Mouse (Mus musculus) ES-Bruce4 (cell line): ENCODE measurements around the gene Ier5l. TPM values are rescaled to one million over a fixed set of nuclear protein-coding genes. Genes with fewer than 3 reads are reported as not detected.

Experiments
- H3K27ac ChIP-seq: 2 replicates; pipeline ENCODE4 v1.5.1; 2012; ENCODE audit warnings: low read length, inconsistent platforms; ENCODE audit not compliant: insufficient read depth
- H3K27me3 ChIP-seq: 2 replicates; pipeline ENCODE4 v1.6.1; 2012; ENCODE audit warnings: mild to moderate bottlenecking, low read length, inconsistent platforms; ENCODE audit not compliant: control insufficient read depth, poor library complexity, insufficient read depth, severe bottlenecking
- H3K36me3 ChIP-seq: 2 replicates; pipeline ENCODE4 v1.6.1; 2012; ENCODE audit warnings: inconsistent platforms, mild to moderate bottlenecking, low read length, moderate library complexity; ENCODE audit not compliant: control insufficient read depth, poor library complexity, insufficient read depth, severe bottlenecking
- H3K4me1 ChIP-seq: one replicate; pipeline ENCODE4 v1.8.1; 2011; ENCODE audit warnings: low read length; ENCODE audit not compliant: control insufficient read depth, insufficient read depth
- H3K4me3 ChIP-seq: 2 replicates; pipeline ENCODE4 v1.5.1; 2011; ENCODE audit warnings: low read depth, mild to moderate bottlenecking, low read length
- H3K9ac ChIP-seq: 2 replicates; pipeline ENCODE4 v1.6.1; 2012; ENCODE audit warnings: low read depth, mild to moderate bottlenecking, inconsistent platforms; ENCODE audit not compliant: poor library complexity, severe bottlenecking
- H3K9me3 ChIP-seq: replicated peaks from 2 replicates; pipeline ENCODE4 v1.6.1; 2012; ENCODE audit warnings: mild to moderate bottlenecking, low read length, inconsistent platforms; ENCODE audit not compliant: control insufficient read depth, poor library complexity, insufficient read depth, severe bottlenecking
- CTCF ChIP-seq: IDR thresholded peaks from one replicate; pipeline ENCODE4 v1.8.1; 2011; ENCODE audit warnings: low read depth, low read length
- EP300 ChIP-seq: IDR thresholded peaks from 2 replicates; pipeline ENCODE4 v1.6.1; 2011; ENCODE audit warnings: low read depth, low read length; ENCODE audit not compliant: insufficient read depth
- POLR2A ChIP-seq: IDR thresholded peaks from one replicate; pipeline ENCODE4 v1.8.1; 2011; ENCODE audit warnings: low read length; ENCODE audit not compliant: insufficient read depth
- polyA plus RNA-seq: library from polyadenylated mRNA; stranded (reverse); fragments of >200 nt; gene quantifications from 2 replicates; pipeline ENCODE4 v1.2.4, GENCODE M21; 2011; ENCODE audit warnings: low read depth; ENCODE audit not compliant: missing spikeins, insufficient read depth, insufficient read length

The Ier5l gene
- polyA plus RNA-seq, 1 experiment = 5.3 TPM

GRCm38 (mm10) chr2:30475457-30475856 is 1.4 kb upstream of the Ier5l start:
- Histone ChIP-seq H3K4me1 (peaks cover 9% of the 10 kb centered on the region), H3K9me3 (no peaks in the 10 kb centered on the region), H3K27ac (no peak overlapping the region), H3K9ac (peak overlapping the region; percentile 80), H3K36me3 (no peaks in the 10 kb centered on the region), H3K27me3 (no peaks in the 10 kb centered on the region), H3K4me3 (peak overlapping the region; percentile 6; the same call in 1 of the 2 replicates)
- TF ChIP-seq EP300 = no peak
- TF ChIP-seq POLR2A = no peak
- TF ChIP-seq CTCF = no peak

- H3K9ac ChIP-seq = peak overlapping the region; percentile 80
- no peaks in the 10 kb centered on the region for H3K36me3 ChIP-seq
- peak overlapping the region; percentile 42 for H3K27ac ChIP-seq
- H3K4me1 ChIP-seq = peaks cover 9% of the 10 kb centered on the region
- no peak for TF ChIP-seq EP300
- TF ChIP-seq CTCF = no peak
- TF ChIP-seq POLR2A = no peak
- no peaks in the 10 kb centered on the region for H3K9me3 ChIP-seq
- no peaks in the 10 kb centered on the region for H3K27me3 ChIP-seq
- peak overlapping the region; percentile 67 for H3K4me3 ChIP-seq
These were observed 757 bp upstream of the Ier5l start for GRCm38 (mm10) chr2:30474776-30475175.

- Histone ChIP-seq H3K4me1 (peaks cover 11% of the 10 kb centered on the region), H3K4me3 (peak overlapping the region; percentile 96), H3K27me3 (no peaks in the 10 kb centered on the region), H3K9me3 (no peaks in the 10 kb centered on the region), H3K36me3 (no peaks in the 10 kb centered on the region), H3K9ac (peak overlapping the region; percentile 80), H3K27ac (no peak overlapping the region)
- TF ChIP-seq POLR2A (no peak), EP300 (no peak), CTCF (no peak)
These were observed 488 bp downstream of the Ier5l start for GRCm38 (mm10) chr2:30473431-30474031.

GRCm38 (mm10) chr2:30472731-30473351 is 1.2 kb downstream of the Ier5l start:
- Histone ChIP-seq H3K27ac (no peak overlapping the region), H3K4me1 (peaks cover 11% of the 10 kb centered on the region), H3K27me3 (no peaks in the 10 kb centered on the region), H3K9ac (peak overlapping the region; percentile 80), H3K9me3 (no peaks in the 10 kb centered on the region), H3K4me3 (peak overlapping the region; percentile 88), H3K36me3 (no peaks in the 10 kb centered on the region)
- no peak for TF ChIP-seq EP300
- no peak for TF ChIP-seq POLR2A
- TF ChIP-seq CTCF = no peak

- Histone ChIP-seq H3K27ac (no peak overlapping the region), H3K9me3 (no peaks in the 10 kb centered on the region), H3K27me3 (no peaks in the 10 kb centered on the region), H3K4me1 (peaks cover 11% of the 10 kb centered on the region), H3K36me3 (no peaks in the 10 kb centered on the region), H3K4me3 (peak overlapping the region; percentile 88), H3K9ac (peak overlapping the region; percentile 80)
- TF ChIP-seq EP300 = 0 out of 2 replicates have a peak, but pooled peaks have one; percentile 29
- no peak for TF ChIP-seq CTCF
These were observed 2.0 kb downstream of the Ier5l start for GRCm38 (mm10) chr2:30471795-30472720.

GRCm38 (mm10) chr2:30471051-30471450 is 3.0 kb downstream of the Ier5l start:
- no peak overlapping the region; the same call in 1 of the 2 replicates for H3K4me3 ChIP-seq
- no peak for TF ChIP-seq EP300
- no peak for TF ChIP-seq CTCF
- no peak for TF ChIP-seq POLR2A
- no peaks in the 10 kb centered on the region for H3K36me3 ChIP-seq
- H3K9ac ChIP-seq = no peak overlapping the region
- H3K4me1 ChIP-seq = peaks cover 9% of the 10 kb centered on the region
- no peaks in the 10 kb centered on the region for H3K9me3 ChIP-seq
- H3K27ac ChIP-seq = no peak overlapping the region
- H3K27me3 ChIP-seq = no peaks in the 10 kb centered on the region
